Mouse (Mus musculus) MEL (cell line): ENCODE results near the gene Mxra7. TPM values are rescaled to one million over a fixed set of nuclear protein-coding genes. Genes with fewer than 3 reads are reported as not detected.
"Not testable (repeated sequence)": the region's sequence is repeated elsewhere in the genome, so short reads cannot be mapped to it uniquely, and the experiment has no call there.

Source experiments
- DNase-seq: peaks from one replicate; pipeline ENCODE4 v3.0.0; 2011; ENCODE audit warnings: low read depth, low spot score
- H3K27ac ChIP-seq: 2 replicates; pipeline ENCODE4 v1.5.1; 2012; ENCODE audit warnings: low read depth, mild to moderate bottlenecking, control low read depth, low read length, moderate library complexity; ENCODE audit not compliant: control insufficient read depth
- H3K27me3 ChIP-seq, 2 experiments: fragments of 150-350 bp in 1 of 2; sonication (generic) in 1 of 2; 2 replicates each; pipeline ENCODE4 v1.6.1; 2012; ENCODE audit warnings: low read length in 2 of 2, mild to moderate bottlenecking in 2 of 2, improper control_type of control experiment in 1 of 2, moderate library complexity in 1 of 2; ENCODE audit not compliant: insufficient read depth in 2 of 2, control insufficient read depth in 1 of 2
- H3K36me3 ChIP-seq, 2 experiments: 2 replicates each; pipeline ENCODE4 v1.6.1; 2012 to 2014; ENCODE audit warnings: low read length in 2 of 2, improper control_type of control experiment in 1 of 2, inconsistent platforms in 1 of 2, mild to moderate bottlenecking in 1 of 2; ENCODE audit not compliant: insufficient read depth in 2 of 2, control insufficient read depth in 1 of 2
- H3K4me1 ChIP-seq, 2 experiments: fragments of 150-350 bp in 1 of 2; sonication (generic) in 1 of 2; 2 replicates each; pipeline ENCODE4 v1.6.1; 2012; ENCODE audit warnings: low read length in 2 of 2, improper control_type of control experiment in 1 of 2, mild to moderate bottlenecking in 1 of 2; ENCODE audit not compliant: insufficient read depth in 2 of 2, control insufficient read depth in 1 of 2
- H3K4me3 ChIP-seq, 2 experiments: fragments of 150-350 bp in 1 of 2; sonication (generic) in 1 of 2; 2 replicates each; pipeline ENCODE4 v1.5.1; 2012; ENCODE audit warnings: low read depth in 2 of 2, low read length in 2 of 2, mild to moderate bottlenecking in 2 of 2, moderate library complexity in 2 of 2, control low read depth in 1 of 2, improper control_type of control experiment in 1 of 2; ENCODE audit not compliant: control insufficient read depth in 1 of 2, insufficient read depth in 1 of 2
- H3K79me2 ChIP-seq: 2 replicates; pipeline ENCODE4 v1.6.1; 2012; ENCODE audit warnings: mild to moderate bottlenecking, low read length, moderate library complexity; ENCODE audit not compliant: control insufficient read depth, poor library complexity, insufficient read depth
- H3K9ac ChIP-seq: 2 replicates; pipeline ENCODE4 v1.6.1; 2012; ENCODE audit warnings: low read depth, mild to moderate bottlenecking, control low read depth, low read length, moderate library complexity; ENCODE audit not compliant: control insufficient read depth, poor library complexity, severe bottlenecking
- H3K9me3 ChIP-seq: fragments of 150-350 bp; sonication (generic); replicated peaks from 2 replicates; pipeline ENCODE4 v1.6.1; 2012; ENCODE audit warnings: mild to moderate bottlenecking, low read length, improper control_type of control experiment, moderate library complexity; ENCODE audit not compliant: insufficient read depth
- E2F4 ChIP-seq: IDR thresholded peaks from 2 replicates; pipeline ENCODE4 v1.6.1; 2011; ENCODE audit warnings: low read depth, low read length, improper control_type of control experiment, borderline replicate concordance
- EP300 ChIP-seq, 2 experiments: IDR thresholded peaks; 2 replicates each; pipeline ENCODE4 v1.6.1; 2011; ENCODE audit warnings: improper control_type of control experiment in 2 of 2, low read length in 2 of 2, low read depth in 1 of 2, mild to moderate bottlenecking in 1 of 2
- GABPA ChIP-seq: IDR thresholded peaks from 2 replicates; pipeline ENCODE4 v1.6.1; 2012; ENCODE audit warnings: low read depth, mild to moderate bottlenecking, inconsistent platforms, low read length, improper control_type of control experiment, moderate library complexity
- MAFK ChIP-seq: IDR thresholded peaks from 2 replicates; pipeline ENCODE4 v1.6.1; 2011; ENCODE audit warnings: low read depth, mild to moderate bottlenecking, low read length, improper control_type of control experiment, borderline replicate concordance
- MAX ChIP-seq: IDR thresholded peaks from 2 replicates; pipeline ENCODE4 v1.6.1; 2011; ENCODE audit warnings: low read length, improper control_type of control experiment
- MYB ChIP-seq: IDR thresholded peaks from 2 replicates; pipeline ENCODE4 v1.6.1; 2011; ENCODE audit warnings: mild to moderate bottlenecking, low read depth, low read length, improper control_type of control experiment
- POLR2A ChIP-seq, 2 experiments: IDR thresholded peaks; 2 replicates each; pipeline ENCODE4 v1.6.1; 2011 to 2012; ENCODE audit warnings: low read length in 2 of 2, mild to moderate bottlenecking in 2 of 2, control low read depth in 1 of 2, improper control_type of control experiment in 1 of 2, low read depth in 1 of 2, moderate library complexity in 1 of 2; ENCODE audit not compliant: control insufficient read depth in 1 of 2, insufficient read depth in 1 of 2, poor library complexity in 1 of 2
- ZC3H11A ChIP-seq: IDR thresholded peaks from 2 replicates; pipeline ENCODE4 v1.6.1; 2012; ENCODE audit warnings: low read depth, mild to moderate bottlenecking, inconsistent platforms, low read length, improper control_type of control experiment
- ZMIZ1 ChIP-seq: IDR thresholded peaks from 2 replicates; pipeline ENCODE4 v1.6.1; 2012; ENCODE audit warnings: low read depth, mild to moderate bottlenecking, inconsistent platforms, low read length, improper control_type of control experiment, moderate library complexity
- ZNF384 ChIP-seq: IDR thresholded peaks from 2 replicates; pipeline ENCODE4 v1.6.1; 2012; ENCODE audit warnings: low read depth, mild to moderate bottlenecking, inconsistent platforms, low read length, improper control_type of control experiment
- polyA plus RNA-seq, 2 experiments: library from polyadenylated mRNA; stranded (reverse) in 1 of 2; unstranded in 1 of 2; fragments of >175 nt in 1 of 2; fragments of >200 nt in 1 of 2; gene quantifications; 2 replicates each; pipeline versions ENCODE4 v1.2.1 to v1.2.4; 2012; ENCODE audit warnings: low replicate concordance in 2 of 2, low read depth in 1 of 2; ENCODE audit not compliant: insufficient read length in 2 of 2, insufficient read depth in 1 of 2, missing spikeins in 1 of 2
- total RNA-seq: library from RNA; depleted of rRNA; stranded (reverse); fragments of 300-350 nt; gene quantifications from 2 replicates; pipeline ENCODE4 v1.2.3, GENCODE M21; 2012

Gene Mxra7
- total and polyA plus RNA-seq, 3 experiments: 2.7 to 9.3 TPM; not detected in 1

DNA sequence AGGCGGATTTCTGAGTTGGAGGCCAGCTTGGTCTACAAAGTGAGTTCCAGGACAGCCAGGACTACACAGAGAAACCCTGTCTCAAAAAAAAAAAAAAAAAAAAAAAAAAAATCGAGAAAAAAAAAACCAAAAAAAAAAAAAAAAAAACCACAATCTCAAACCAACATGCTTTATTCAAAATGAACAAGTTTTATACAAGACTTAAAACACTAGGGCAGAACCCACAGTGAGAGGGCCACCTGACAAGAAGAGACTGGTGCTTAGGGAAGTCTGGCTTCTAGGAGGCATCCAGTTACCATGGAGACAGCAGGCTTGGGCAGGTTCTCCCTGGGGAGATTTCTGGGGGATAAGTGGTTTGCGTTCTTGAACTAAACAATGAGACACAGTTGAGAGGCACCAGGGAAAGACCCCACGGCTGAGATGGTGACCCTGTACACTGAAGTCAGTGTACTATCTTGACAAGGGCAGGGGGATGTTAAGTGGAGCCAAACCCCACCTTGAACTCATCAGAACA lies 4.4 kb upstream of the Mxra7 start:
- no peak overlapping the region for H3K27ac ChIP-seq
- DNase-seq: peak; percentile 42

DNA sequence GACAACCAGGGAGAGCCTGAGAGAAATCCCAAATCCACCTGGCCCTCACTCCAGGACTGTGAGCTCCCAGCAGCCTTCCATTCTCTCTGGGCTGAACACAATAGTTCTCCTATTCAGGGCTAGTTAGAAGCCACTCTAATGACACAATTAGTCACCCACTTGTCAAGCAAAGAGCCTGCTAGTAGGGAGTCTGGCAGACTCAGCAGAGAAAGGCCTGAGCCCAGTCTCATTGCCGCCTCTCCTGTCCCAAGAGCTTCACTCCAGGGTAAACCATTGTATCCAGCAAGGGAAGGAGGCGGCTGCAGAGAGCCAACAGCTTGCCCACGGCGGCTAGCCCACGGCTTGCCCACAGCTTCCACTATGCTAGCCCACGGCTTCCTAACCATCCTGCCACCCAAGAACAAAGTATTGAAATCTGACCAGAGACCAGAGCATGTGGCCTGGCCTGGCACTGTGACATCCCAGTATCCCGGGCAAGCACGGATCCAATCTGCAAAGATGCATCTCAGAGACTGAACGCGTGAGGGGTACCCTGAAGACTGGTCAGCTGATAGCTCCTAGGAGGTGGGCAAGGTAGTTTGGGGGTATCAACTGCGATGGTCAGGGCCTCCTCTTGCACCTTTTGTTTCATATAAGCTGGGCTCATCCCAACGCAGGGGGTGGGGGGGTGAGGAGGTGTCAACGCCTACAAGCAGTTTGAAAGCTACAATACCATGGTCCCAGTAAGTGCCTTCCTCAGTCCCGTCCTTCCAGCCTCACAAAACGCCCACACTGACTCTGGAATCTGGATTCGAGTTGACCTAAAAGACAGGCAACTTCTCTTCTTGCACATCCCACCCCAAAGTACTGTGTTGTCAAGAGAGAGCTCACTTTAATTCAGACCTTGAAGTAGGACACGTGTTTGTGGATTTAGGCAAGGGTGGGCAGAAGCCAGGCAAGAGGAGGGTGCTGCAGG lies 1.0 kb downstream of the Mxra7 start:
- DNase-seq: no peak
- Histone ChIP-seq H3K36me3 (no peaks in the 10 kb centered on the region), H3K4me3 (peak overlapping the region; percentile 45 to 75), H3K9me3 (no peaks in the 10 kb centered on the region), H3K27ac (no peak overlapping the region), H3K27me3 (no peaks in the 10 kb centered on the region; a peak in 2 of 4 replicates), H3K79me2 (no peaks in the 10 kb centered on the region), H3K9ac (peak overlapping the region; percentile 66; the same call in 1 of the 2 replicates), H3K4me1 (peaks cover 0 to 7% of the 10 kb centered on the region in 2 experiments; a peak in 2 of 4 replicates)
- TF ChIP-seq MAX: 0 out of 2 replicates have a peak, but pooled peaks have one; percentile 33
- no peak for TF ChIP-seq ZMIZ1

More for the DNA sequence above, 4.4 kb upstream of the Mxra7 start:
- no peaks in the 10 kb centered on the region; the same call in 1 of the 2 replicates for H3K79me2 ChIP-seq
- TF ChIP-seq ZNF384: peak; percentile 87; the same call in 1 of the 2 replicates
- no peak for TF ChIP-seq EP300 (IDR thresholded peaks at IDR 0.05; ENCODE audit: low read depth in 1 of 2, low read length in 2 of 2)
- TF ChIP-seq, all 39 proteins: peak for 1
- Histone ChIP-seq H3K27me3 (no peaks in the 10 kb centered on the region), H3K4me1 (peaks cover 5 to 27% of the 10 kb centered on the region in 2 experiments), H3K9ac (no peak overlapping the region), H3K36me3 (peaks cover 6 to 18% of the 10 kb centered on the region in 2 experiments), H3K9me3 (no peaks in the 10 kb centered on the region), H3K4me3 (no peak overlapping the region)

DNA sequence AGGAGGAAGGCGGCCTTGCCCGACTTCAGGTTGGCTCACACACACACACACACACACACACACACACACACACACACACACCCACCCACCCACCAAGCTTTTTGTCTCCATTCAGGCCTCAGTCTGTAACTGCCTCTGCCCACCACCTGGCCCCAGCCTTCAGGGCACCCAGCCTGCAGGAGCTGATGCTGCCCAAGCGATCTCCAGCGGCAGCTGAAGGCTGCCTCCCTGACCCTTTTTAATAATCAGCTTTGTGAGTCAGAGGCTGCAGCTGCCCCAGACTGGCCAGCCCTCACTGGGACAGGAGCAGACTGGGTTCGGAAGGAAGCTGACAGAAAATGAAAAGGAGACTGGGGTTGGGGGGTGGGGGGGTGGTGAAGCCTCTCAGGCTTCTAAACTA lies 2.6 kb downstream of the Mxra7 start:
- H3K27me3 ChIP-seq: no peaks in the 10 kb centered on the region; a peak in 2 of 4 replicates
- no peak overlapping the region for H3K27ac ChIP-seq
- H3K79me2 ChIP-seq: no peaks in the 10 kb centered on the region
- H3K4me3 ChIP-seq: no peak overlapping the region
- H3K36me3 ChIP-seq: no peaks in the 10 kb centered on the region
- no peak overlapping the region for H3K9ac ChIP-seq
- TF ChIP-seq ZC3H11A: no peak
- TF ChIP-seq GABPA: no peak
- no peak for TF ChIP-seq MYB
- no peak for TF ChIP-seq MAFK
- no peak for TF ChIP-seq E2F4
- no peak for TF ChIP-seq POLR2A (IDR thresholded peaks at IDR 0.05; ENCODE audit: control insufficient read depth in 1 of 2, insufficient read depth in 1 of 2, low read depth in 1 of 2, low read length in 2 of 2, poor library complexity in 1 of 2)
- H3K4me1 ChIP-seq: peaks cover 0 to 7% of the 10 kb centered on the region in 2 experiments; a peak in 2 of 4 replicates
- DNase-seq: no peak
- no peaks in the 10 kb centered on the region for H3K9me3 ChIP-seq

DNA sequence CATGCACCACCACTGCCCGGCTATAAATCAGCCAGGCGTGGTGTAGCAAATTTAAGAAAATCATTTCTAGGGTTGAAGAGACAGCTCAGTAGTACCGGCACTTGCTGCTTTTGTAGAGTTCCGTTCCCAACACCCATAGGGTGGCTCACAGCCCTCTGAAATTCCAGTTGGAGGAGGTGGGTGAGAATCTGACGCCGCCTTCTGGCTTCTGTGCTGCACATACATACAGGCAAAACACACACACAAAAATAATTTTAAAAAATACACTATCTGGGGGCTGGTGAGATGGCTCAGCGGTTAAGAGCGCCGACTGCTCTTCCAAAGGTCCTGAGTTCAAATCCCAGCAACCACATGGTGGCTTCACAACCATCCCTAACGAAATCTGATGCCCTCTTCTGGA lies 4.0 kb downstream of the Mxra7 start:
- H3K79me2 ChIP-seq, H3K4me3 ChIP-seq, H3K9ac ChIP-seq, H3K27ac ChIP-seq, H3K9me3 ChIP-seq, DNase-seq, H3K4me1 ChIP-seq, H3K27me3 ChIP-seq, H3K36me3 ChIP-seq: not testable (repeated sequence)
